Mouse (Mus musculus): ENCODE results near the gene Uba52. TPM values are rescaled to one million over a fixed set of nuclear protein-coding genes. Genes with fewer than 3 reads are reported as not detected.

Gene Uba52
- polyA plus RNA-seq, 1 experiment from 2014 or later = 1,265 TPM

GRCm38 (mm10) chr8:70466305-70466704 is 44.3 kb downstream of the Uba52 start:
- TF ChIP-seq CTCF (IDR thresholded peaks at IDR 0.05; ENCODE audit: low read depth) = no peak
- 84% methylated on average over 4 of the region's 4 CpGs for WGBS
- Histone ChIP-seq H3K4me2 (ENCODE audit: low read length) (no peak overlapping the region), H3K27ac (no peak overlapping the region), H3K4me3 (replicated peaks; ENCODE audit: low read depth, low read length) (no peak overlapping the region), H3K9ac (ENCODE audit: low read depth, low read length) (no peak overlapping the region), H3K27me3 (ENCODE audit: insufficient read depth, low read length) (no peaks in the 10 kb centered on the region), H3K36me3 (ENCODE audit: insufficient read depth, low read length) (0 out of 2 replicates have a peak, but pooled peaks cover 2% of the 10 kb centered on the region), H3K9me3 (replicated peaks; ENCODE audit: low read length) (no peaks in the 10 kb centered on the region), H3K4me1 (replicated peaks; ENCODE audit: insufficient read depth, low read length) (peaks cover 8% of the 10 kb centered on the region; the same call in 1 of the 2 replicates)
- ATAC-seq (replicated peaks; ENCODE audit: low FRiP score, low read depth) (no peak), DNase-seq (ENCODE audit: low spot score) (no peak)

- Histone ChIP-seq H3K4me2 (ENCODE audit: low read length) (no peak overlapping the region), H3K9me3 (replicated peaks; ENCODE audit: low read length) (no peaks in the 10 kb centered on the region), H3K4me1 (replicated peaks; ENCODE audit: insufficient read depth, low read length) (peaks cover 8% of the 10 kb centered on the region; the same call in 1 of the 2 replicates), H3K27ac (no peak overlapping the region), H3K4me3 (replicated peaks; ENCODE audit: low read depth, low read length) (no peak overlapping the region), H3K36me3 (ENCODE audit: insufficient read depth, low read length) (0 out of 2 replicates have a peak, but pooled peaks cover 2% of the 10 kb centered on the region), H3K27me3 (ENCODE audit: insufficient read depth, low read length) (no peaks in the 10 kb centered on the region), H3K9ac (ENCODE audit: low read depth, low read length) (no peak overlapping the region)
- DNase-seq (ENCODE audit: low spot score) = no peak
- no peak for TF ChIP-seq CTCF (IDR thresholded peaks at IDR 0.05; ENCODE audit: low read depth)
- WGBS = 90% methylated on average over 4 of the region's 4 CpGs
- ATAC-seq (replicated peaks; ENCODE audit: low FRiP score, low read depth) = no peak
These were observed 44.9 kb downstream of the Uba52 start for GRCm38 (mm10) chr8:70465701-70466100.

- DNase-seq (ENCODE audit: low spot score) (no peak), ATAC-seq (replicated peaks; ENCODE audit: low FRiP score, low read depth) (no peak)
- no peak for TF ChIP-seq CTCF (IDR thresholded peaks at IDR 0.05; ENCODE audit: low read depth)
These were observed 46.4 kb downstream of the Uba52 start for GRCm38 (mm10) chr8:70464162-70464561.

GRCm38 (mm10) chr8:70463306-70463705 is 47.3 kb downstream of the Uba52 start:
- Histone ChIP-seq H3K9ac (ENCODE audit: low read depth, low read length) (no peak overlapping the region), H3K4me3 (replicated peaks; ENCODE audit: low read depth, low read length) (no peak overlapping the region), H3K36me3 (ENCODE audit: insufficient read depth, low read length) (0 out of 2 replicates have a peak, but pooled peaks cover 2% of the 10 kb centered on the region), H3K27ac (no peak overlapping the region), H3K4me2 (ENCODE audit: low read length) (no peak overlapping the region), H3K4me1 (replicated peaks; ENCODE audit: insufficient read depth, low read length) (peaks cover 8% of the 10 kb centered on the region; the same call in 1 of the 2 replicates), H3K27me3 (ENCODE audit: insufficient read depth, low read length) (no peaks in the 10 kb centered on the region), H3K9me3 (replicated peaks; ENCODE audit: low read length) (no peaks in the 10 kb centered on the region)
- 82% methylated on average over 4 of the region's 4 CpGs for WGBS
- TF ChIP-seq CTCF (IDR thresholded peaks at IDR 0.05; ENCODE audit: low read depth) = no peak
- no peak for DNase-seq (ENCODE audit: low spot score)
- ATAC-seq (replicated peaks; ENCODE audit: low FRiP score, low read depth) = no peak

More at GRCm38 (mm10) chr8:70464162-70464561, 46.4 kb downstream of the Uba52 start:
- Histone ChIP-seq H3K9ac (ENCODE audit: low read depth, low read length) (no peak overlapping the region), H3K9me3 (replicated peaks; ENCODE audit: low read length) (no peaks in the 10 kb centered on the region), H3K27me3 (ENCODE audit: insufficient read depth, low read length) (no peaks in the 10 kb centered on the region), H3K4me2 (ENCODE audit: low read length) (no peak overlapping the region), H3K36me3 (ENCODE audit: insufficient read depth, low read length) (0 out of 2 replicates have a peak, but pooled peaks cover 2% of the 10 kb centered on the region), H3K4me3 (replicated peaks; ENCODE audit: low read depth, low read length) (no peak overlapping the region), H3K4me1 (replicated peaks; ENCODE audit: insufficient read depth, low read length) (peaks cover 8% of the 10 kb centered on the region; the same call in 1 of the 2 replicates), H3K27ac (no peak overlapping the region)
- 89% methylated on average over 6 of the region's 6 CpGs for WGBS

GRCm38 (mm10) chr8:70462516-70462813 is 48.1 kb downstream of the Uba52 start:
- no peak for TF ChIP-seq CTCF (IDR thresholded peaks at IDR 0.05; ENCODE audit: low read depth)
- Histone ChIP-seq H3K9me3 (replicated peaks; ENCODE audit: low read length) (no peaks in the 10 kb centered on the region), H3K4me3 (replicated peaks; ENCODE audit: low read depth, low read length) (no peak overlapping the region), H3K36me3 (ENCODE audit: insufficient read depth, low read length) (0 out of 2 replicates have a peak, but pooled peaks cover 2% of the 10 kb centered on the region), H3K4me1 (replicated peaks; ENCODE audit: insufficient read depth, low read length) (peaks cover 7% of the 10 kb centered on the region; the same call in 1 of the 2 replicates), H3K4me2 (ENCODE audit: low read length) (no peak overlapping the region), H3K9ac (ENCODE audit: low read depth, low read length) (no peak overlapping the region), H3K27ac (no peak overlapping the region), H3K27me3 (ENCODE audit: insufficient read depth, low read length) (no peaks in the 10 kb centered on the region)
- ATAC-seq (replicated peaks; ENCODE audit: low FRiP score, low read depth) (no peak), DNase-seq (ENCODE audit: low spot score) (no peak)
- WGBS = 73% methylated on average over 8 of the region's 8 CpGs

GRCm38 (mm10) chr8:70461765-70462515 is 48.7 kb downstream of the Uba52 start:
- Histone ChIP-seq H3K27ac (no peak overlapping the region), H3K9ac (ENCODE audit: low read depth, low read length) (no peak overlapping the region), H3K4me2 (ENCODE audit: low read length) (no peak overlapping the region), H3K9me3 (replicated peaks; ENCODE audit: low read length) (no peaks in the 10 kb centered on the region), H3K4me3 (replicated peaks; ENCODE audit: low read depth, low read length) (no peak overlapping the region), H3K4me1 (replicated peaks; ENCODE audit: insufficient read depth, low read length) (0 out of 2 replicates have a peak, but pooled peaks cover 3% of the 10 kb centered on the region), H3K36me3 (ENCODE audit: insufficient read depth, low read length) (0 out of 2 replicates have a peak, but pooled peaks cover 2% of the 10 kb centered on the region), H3K27me3 (ENCODE audit: insufficient read depth, low read length) (no peaks in the 10 kb centered on the region)
- DNase-seq (ENCODE audit: low spot score) = no peak
- 83% methylated on average over 16 of the region's 16 CpGs for WGBS
- no peak for TF ChIP-seq CTCF (IDR thresholded peaks at IDR 0.05; ENCODE audit: low read depth)
- 0 out of 2 replicates have a peak, but pooled peaks have one; percentile 11 for ATAC-seq (replicated peaks; ENCODE audit: low FRiP score, low read depth)
